Mouse (Mus musculus): ENCODE measurements at regions not wholly inside any gene's neighbourhood (a gene's known extent, or its start where the extent isn't known, plus 50 kb on each side); places are given as distances from the start of the nearest gene placed in this dataset.

GRCm38 (mm10) chr3:65442269-65442668 lies 49.8 kb upstream of the Ssr3 start:
- TF ChIP-seq CTCF (IDR thresholded peaks at IDR 0.05; ENCODE audit: borderline replicate concordance, insufficient read depth, low read length) (no peak), POLR2A (IDR thresholded peaks at IDR 0.05; ENCODE audit: low read depth, low read length) (no peak)
